Mouse (Mus musculus): ENCODE results near the gene Tmem234. TPM values are rescaled to one million over a fixed set of nuclear protein-coding genes. Genes with fewer than 3 reads are reported as not detected.

Gene Tmem234
- polyA plus RNA-seq (2017; shearing (Covaris generic)) = 247 TPM

DNA sequence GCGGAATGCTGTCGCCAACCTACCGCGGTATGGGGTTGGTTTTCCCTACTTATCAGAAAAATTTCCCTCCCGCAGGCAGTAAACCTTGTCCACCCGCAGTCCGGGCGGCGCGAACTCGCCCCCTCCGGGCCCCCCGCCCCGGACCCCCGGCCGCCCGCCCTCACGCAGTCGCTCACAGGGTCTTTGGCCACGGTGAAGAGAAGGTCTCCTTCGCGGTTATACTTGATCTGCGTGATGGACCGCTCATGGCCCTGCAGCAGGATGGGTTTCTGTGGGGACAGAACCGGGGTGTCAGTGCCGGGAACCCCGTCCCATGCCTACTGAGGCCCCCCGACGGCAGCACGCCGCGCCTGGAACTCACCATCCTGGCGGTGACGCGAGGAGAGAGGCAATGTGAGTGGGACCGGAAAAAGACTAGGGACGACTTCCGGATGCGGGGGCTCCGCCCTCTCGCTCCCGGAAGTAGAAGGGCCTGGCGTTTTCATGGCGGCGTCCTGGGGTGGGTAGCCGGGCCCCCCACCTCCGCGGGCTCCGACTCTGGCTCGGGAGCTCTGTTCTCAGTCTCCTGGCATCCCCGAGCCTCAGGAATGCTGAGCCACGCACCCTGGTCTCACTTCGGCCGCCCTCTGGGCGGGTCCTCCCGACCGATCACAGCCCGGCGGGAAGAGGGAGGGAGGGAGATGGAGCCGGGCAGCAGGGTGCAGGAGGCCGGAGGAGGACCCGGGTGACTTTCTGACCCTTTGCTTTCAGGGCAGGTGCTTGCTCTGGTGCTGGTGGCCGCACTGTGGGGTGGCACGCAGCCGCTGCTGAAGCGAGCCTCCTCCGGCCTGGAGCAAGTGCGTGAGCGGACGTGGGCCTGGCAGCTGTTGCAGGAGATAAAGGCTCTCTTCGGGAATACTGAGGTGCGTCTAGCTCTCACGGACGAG, at the start of gene Tmem234, which contains the start of gene Eif3i:
Tmem234 (plus strand) TSS at position 436 of the 926 bp plus-strand sequence.
Eif3i (minus strand) TSS at position 416 of the 926 bp plus-strand sequence.

DNA sequence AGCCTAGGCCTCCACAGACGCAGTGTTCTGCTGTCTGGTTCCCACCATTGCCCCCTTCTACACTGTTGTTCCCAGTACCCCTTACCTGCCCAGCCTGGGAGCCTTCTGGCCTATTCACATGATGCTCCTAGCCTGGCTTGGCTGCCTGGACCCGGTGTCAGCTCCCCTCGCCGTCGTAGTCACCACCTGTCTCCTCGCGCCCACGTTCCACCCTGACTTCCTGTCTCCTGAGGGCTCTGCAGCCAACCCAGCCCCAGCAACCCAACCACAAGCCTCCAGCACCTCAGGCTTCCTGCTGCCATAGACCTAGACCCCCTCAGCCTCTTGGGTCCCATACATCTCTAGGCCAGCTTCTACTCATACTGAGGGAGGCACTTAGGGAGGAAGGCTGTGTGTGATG, 27.0 kb upstream of the Tmem234 start, which contains the start of gene Lck:
Lck (minus strand) TSS at position 212 of the 400 bp plus-strand sequence.

GRCm38 (mm10) chr4:129578466-129578865, 22.0 kb upstream of the Tmem234 start, which contains the start of gene Fam167b:
Gene Fam167b (minus strand): TSS chr4:129578549.

DNA sequence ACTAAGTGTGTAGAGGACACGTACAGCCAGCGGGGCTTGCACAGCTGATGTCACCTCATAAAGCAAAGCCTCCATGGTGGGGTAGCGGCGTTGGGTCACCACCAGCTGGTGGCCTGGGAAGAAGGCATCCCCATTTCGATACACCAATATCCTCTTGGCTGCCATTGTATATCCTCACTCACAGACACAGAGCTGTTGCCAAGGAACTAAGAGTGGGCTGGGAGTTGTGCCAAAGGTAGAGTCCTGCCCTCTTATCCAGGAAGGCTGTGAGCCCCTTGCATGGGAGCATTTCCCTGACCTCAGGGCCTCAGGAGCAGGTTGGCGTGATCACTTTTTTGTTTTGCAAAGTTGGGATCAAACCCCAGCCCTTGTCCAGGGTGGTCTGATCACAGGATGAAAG, 13.6 kb downstream of the Tmem234 start, which contains the start of gene Dcdc2b:
Dcdc2b (minus strand) TSS at position 165 of the 400 bp plus-strand sequence.

DNA sequence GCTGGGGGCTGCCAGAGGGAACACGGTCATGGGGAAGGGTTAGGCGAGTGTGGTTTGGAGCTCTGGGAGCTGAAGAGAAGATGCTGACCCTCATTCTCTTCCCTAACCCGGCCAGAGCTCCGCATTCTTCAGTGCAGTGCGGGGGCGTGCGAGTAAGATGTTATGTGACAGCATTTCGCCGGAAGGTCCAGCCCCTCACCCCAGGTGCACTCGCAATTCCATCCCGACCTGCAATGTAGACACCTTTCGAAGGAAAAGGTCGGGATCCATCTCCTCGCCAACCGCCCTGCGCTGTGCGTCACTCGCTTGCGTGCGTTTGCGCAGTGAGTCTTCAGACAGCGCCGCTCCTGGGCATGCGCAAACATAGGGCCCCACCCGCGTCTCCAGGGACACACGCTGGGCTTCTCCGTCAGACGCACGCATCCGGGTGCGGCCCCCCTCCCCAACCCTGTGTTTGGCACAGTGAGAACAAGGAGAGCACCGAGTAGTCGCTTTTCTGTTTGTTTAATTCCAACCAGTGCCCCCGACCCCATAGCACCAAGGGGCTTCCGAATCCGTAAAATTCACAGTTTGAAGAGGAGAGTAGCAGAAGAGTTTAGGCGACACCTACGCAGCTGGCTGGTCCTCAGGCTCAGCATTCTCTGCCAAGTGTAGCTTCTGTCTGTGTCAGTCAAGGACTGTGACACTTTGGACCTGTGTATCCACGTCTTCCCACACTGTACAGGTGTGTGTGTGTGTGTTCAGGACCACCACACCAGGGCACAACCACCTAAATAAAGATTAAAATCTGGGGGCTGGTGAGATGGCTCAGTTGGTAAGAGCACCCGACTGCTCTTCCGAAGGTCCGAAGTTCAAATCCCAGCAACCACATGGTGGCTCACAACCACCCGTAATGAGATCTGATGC, 18.6 kb downstream of the Tmem234 start, which contains the start of gene Iqcc:
Iqcc (minus strand) TSS at position 314 of the 906 bp plus-strand sequence.

GRCm38 (mm10) chr4:129623681-129624091, 23.2 kb downstream of the Tmem234 start, which contains the start of gene Ccdc28b:
Gene Ccdc28b (minus strand): TSS chr4:129623947.

DNA sequence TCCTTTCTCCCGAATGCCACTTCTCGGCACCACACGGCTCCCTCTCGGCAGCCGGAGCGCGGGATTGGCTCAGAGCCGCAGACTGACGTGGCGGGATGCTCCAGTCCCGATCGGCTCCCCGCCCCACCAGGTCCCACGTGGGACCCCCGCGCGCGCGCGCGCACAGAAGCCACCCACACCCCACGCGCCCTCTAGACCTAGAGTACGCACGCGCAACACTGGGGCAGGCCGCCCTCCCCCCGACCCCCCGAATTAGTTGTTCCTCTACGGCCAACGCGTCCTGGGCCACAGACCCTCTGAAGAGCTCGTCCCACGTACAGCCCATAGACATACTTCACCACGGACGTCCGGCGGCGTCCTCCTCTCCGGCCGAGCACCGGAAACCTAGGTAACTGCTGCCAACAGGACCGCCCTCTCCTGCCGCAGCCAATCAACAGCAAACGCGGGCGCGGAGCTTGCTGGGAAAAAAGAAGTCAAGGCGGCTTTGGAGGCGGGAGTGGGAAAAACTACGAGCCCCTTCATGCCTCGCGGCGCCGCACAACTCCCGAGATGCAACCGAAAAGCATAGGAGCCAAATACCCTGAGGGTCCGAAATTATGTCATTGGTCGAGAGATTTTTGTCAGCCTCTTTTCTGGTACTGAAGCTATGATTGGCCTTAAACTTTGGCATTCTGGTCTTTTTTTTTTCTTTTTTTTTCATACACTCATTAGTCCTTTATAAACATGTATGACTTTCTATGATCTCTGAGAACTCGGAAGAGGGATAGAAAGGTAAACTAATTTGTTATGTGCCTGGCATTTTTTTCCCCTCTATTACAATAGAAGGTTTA, 40.4 kb downstream of the Tmem234 start, which contains the start of gene Txlna:
Txlna (minus strand) TSS at position 428 of the 830 bp plus-strand sequence.

DNA sequence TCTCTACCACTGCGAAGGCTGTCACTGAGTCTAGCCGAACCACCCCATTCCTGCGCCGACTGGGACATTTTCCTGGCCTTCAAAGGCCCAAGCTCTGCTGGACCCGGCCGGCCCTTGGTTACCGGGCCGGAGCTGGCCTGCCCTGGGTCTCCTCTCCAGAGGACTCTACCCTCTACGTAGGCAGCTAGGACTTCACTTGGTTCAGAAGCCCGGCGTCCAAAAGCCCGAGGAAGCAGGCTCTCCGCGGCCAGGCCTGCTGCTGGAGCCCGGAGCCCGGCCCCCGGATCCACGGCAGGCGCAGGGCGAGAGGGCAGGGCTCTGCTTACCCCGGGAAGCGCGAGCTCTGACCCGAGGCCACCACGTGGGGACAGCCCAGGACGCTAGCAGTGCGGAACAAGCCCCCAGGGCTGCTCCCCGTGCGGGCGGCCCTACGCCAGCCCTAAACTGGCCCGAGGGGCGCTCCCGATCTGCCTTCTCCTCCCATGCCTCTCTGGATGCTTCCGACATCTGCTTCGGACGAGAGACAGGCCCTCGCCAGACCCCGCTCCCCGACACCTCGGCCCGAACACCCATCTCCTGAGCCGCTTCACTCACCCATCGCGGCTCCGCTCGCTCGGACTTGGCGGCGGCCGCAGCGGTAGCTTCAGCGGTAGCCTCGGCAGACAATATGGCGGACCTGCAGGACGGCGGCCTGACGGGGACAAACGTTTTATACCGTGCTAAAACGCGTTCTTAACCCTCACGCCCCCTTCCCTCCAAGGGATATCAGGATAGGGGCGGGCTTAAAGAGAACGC, 71.8 kb downstream of the Tmem234 start, which contains the start of gene Kpna6:
Kpna6 (minus strand) TSS at position 685 of the 795 bp plus-strand sequence.

Other genes starting within 250 kb of the Tmem234 start
- gene Zbtb8a, start 222.6 kb upstream of the Tmem234 start, polyA plus RNA-seq (2017; shearing (Covaris generic)) = 8.7 TPM
- 0.09 TPM for gene Zbtb8b, start 159.8 kb upstream of the Tmem234 start, polyA plus RNA-seq (2017; shearing (Covaris generic))
- 41.7 TPM for gene Bsdc1, start 139.1 kb upstream of the Tmem234 start, polyA plus RNA-seq (2017; shearing (Covaris generic))
- not detected for gene Tssk3, start 109.6 kb upstream of the Tmem234 start, polyA plus RNA-seq (2017; shearing (Covaris generic))
- not detected for gene Fam229a, start 109.5 kb upstream of the Tmem234 start, polyA plus RNA-seq (2017; shearing (Covaris generic))
- gene Marcksl1, start 87.1 kb upstream of the Tmem234 start, polyA plus RNA-seq (2017; shearing (Covaris generic)) = 11.7 TPM
- 359 TPM for gene Hdac1, start 58.0 kb upstream of the Tmem234 start, polyA plus RNA-seq (2017; shearing (Covaris generic))
- gene Lck, start 27.0 kb upstream of the Tmem234 start, polyA plus RNA-seq (2017; shearing (Covaris generic)) = 1,657 TPM
- not detected for gene Fam167b, start 22.1 kb upstream of the Tmem234 start, polyA plus RNA-seq (2017; shearing (Covaris generic))
- gene Eif3i, start within 50 bp of the Tmem234 start, polyA plus RNA-seq (2017; shearing (Covaris generic)) = 207 TPM
- 6.0 TPM for gene Dcdc2b, start 13.6 kb downstream of the Tmem234 start, polyA plus RNA-seq (2017; shearing (Covaris generic))
- gene Iqcc, start 18.4 kb downstream of the Tmem234 start, polyA plus RNA-seq (2017; shearing (Covaris generic)) = 45.5 TPM
- gene Ccdc28b, start 23.3 kb downstream of the Tmem234 start, polyA plus RNA-seq (2017; shearing (Covaris generic)) = 41.1 TPM
- 94.7 TPM for gene Txlna, start 40.4 kb downstream of the Tmem234 start, polyA plus RNA-seq (2017; shearing (Covaris generic))
- gene Kpna6, start 72.1 kb downstream of the Tmem234 start, polyA plus RNA-seq (2017; shearing (Covaris generic)) = 25.9 TPM
- gene Tmem39b, start 96.2 kb downstream of the Tmem234 start, polyA plus RNA-seq (2017; shearing (Covaris generic)) = 20.8 TPM
- 35.5 TPM for gene Khdrbs1, start 141.6 kb downstream of the Tmem234 start, polyA plus RNA-seq (2017; shearing (Covaris generic))
- gene Ptp4a2, start 210.6 kb downstream of the Tmem234 start, polyA plus RNA-seq (2017; shearing (Covaris generic)) = 256 TPM

Data from activated CD4-positive, CD25-positive, alpha-beta regulatory T cell, adult 9 weeks (primary cell).